Mouse (Mus musculus) MEL (cell line): Measurements from ENCODE around the gene Synrg. TPM values are rescaled to one million over a fixed set of nuclear protein-coding genes. Genes with fewer than 3 reads are reported as not detected.

Experiments used
- DNase-seq: peaks from one replicate; pipeline ENCODE4 v3.0.0; 2011; ENCODE audit warnings: low read depth, low spot score
- H3K27ac ChIP-seq: 2 replicates; pipeline ENCODE4 v1.5.1; 2012; ENCODE audit warnings: low read depth, mild to moderate bottlenecking, control low read depth, low read length, moderate library complexity; ENCODE audit not compliant: control insufficient read depth
- H3K27me3 ChIP-seq, 2 experiments: fragments of 150-350 bp in 1 of 2; sonication (generic) in 1 of 2; 2 replicates each; pipeline ENCODE4 v1.6.1; 2012; ENCODE audit warnings: low read length in 2 of 2, mild to moderate bottlenecking in 2 of 2, improper control_type of control experiment in 1 of 2, moderate library complexity in 1 of 2; ENCODE audit not compliant: insufficient read depth in 2 of 2, control insufficient read depth in 1 of 2
- H3K36me3 ChIP-seq, 2 experiments: 2 replicates each; pipeline ENCODE4 v1.6.1; 2012 to 2014; ENCODE audit warnings: low read length in 2 of 2, improper control_type of control experiment in 1 of 2, inconsistent platforms in 1 of 2, mild to moderate bottlenecking in 1 of 2; ENCODE audit not compliant: insufficient read depth in 2 of 2, control insufficient read depth in 1 of 2
- H3K4me1 ChIP-seq, 2 experiments: fragments of 150-350 bp in 1 of 2; sonication (generic) in 1 of 2; 2 replicates each; pipeline ENCODE4 v1.6.1; 2012; ENCODE audit warnings: low read length in 2 of 2, improper control_type of control experiment in 1 of 2, mild to moderate bottlenecking in 1 of 2; ENCODE audit not compliant: insufficient read depth in 2 of 2, control insufficient read depth in 1 of 2
- H3K4me3 ChIP-seq, 2 experiments: fragments of 150-350 bp in 1 of 2; sonication (generic) in 1 of 2; 2 replicates each; pipeline ENCODE4 v1.5.1; 2012; ENCODE audit warnings: low read depth in 2 of 2, low read length in 2 of 2, mild to moderate bottlenecking in 2 of 2, moderate library complexity in 2 of 2, control low read depth in 1 of 2, improper control_type of control experiment in 1 of 2; ENCODE audit not compliant: control insufficient read depth in 1 of 2, insufficient read depth in 1 of 2
- H3K79me2 ChIP-seq: 2 replicates; pipeline ENCODE4 v1.6.1; 2012; ENCODE audit warnings: mild to moderate bottlenecking, low read length, moderate library complexity; ENCODE audit not compliant: control insufficient read depth, poor library complexity, insufficient read depth
- H3K9ac ChIP-seq: 2 replicates; pipeline ENCODE4 v1.6.1; 2012; ENCODE audit warnings: low read depth, mild to moderate bottlenecking, control low read depth, low read length, moderate library complexity; ENCODE audit not compliant: control insufficient read depth, poor library complexity, severe bottlenecking
- H3K9me3 ChIP-seq: fragments of 150-350 bp; sonication (generic); replicated peaks from 2 replicates; pipeline ENCODE4 v1.6.1; 2012; ENCODE audit warnings: mild to moderate bottlenecking, low read length, improper control_type of control experiment, moderate library complexity; ENCODE audit not compliant: insufficient read depth
- CHD2 ChIP-seq: IDR thresholded peaks from 2 replicates; pipeline ENCODE4 v1.6.1; 2011; ENCODE audit warnings: low read length, improper control_type of control experiment
- CTCF ChIP-seq, 3 experiments: IDR thresholded peaks in 2 of 3; conservative IDR thresholded peaks in 1 of 3; 2 replicates each; pipeline ENCODE4 v1.5.1; 2011 to 2012; ENCODE audit warnings: low read length in 3 of 3, low read depth in 2 of 3, mild to moderate bottlenecking in 2 of 3, improper control_type of control experiment in 1 of 3, inconsistent platforms in 1 of 3, mixed read lengths in 1 of 3, moderate library complexity in 1 of 3; ENCODE audit not compliant: control insufficient read depth in 1 of 3, insufficient read depth in 1 of 3, poor library complexity in 1 of 3, severe bottlenecking in 1 of 3
- E2F4 ChIP-seq: IDR thresholded peaks from 2 replicates; pipeline ENCODE4 v1.6.1; 2011; ENCODE audit warnings: low read depth, low read length, improper control_type of control experiment, borderline replicate concordance
- EP300 ChIP-seq, 2 experiments: IDR thresholded peaks; 2 replicates each; pipeline ENCODE4 v1.6.1; 2011; ENCODE audit warnings: improper control_type of control experiment in 2 of 2, low read length in 2 of 2, low read depth in 1 of 2, mild to moderate bottlenecking in 1 of 2
- GATA1 ChIP-seq: IDR thresholded peaks from 2 replicates; pipeline ENCODE4 v1.6.1; 2011; ENCODE audit warnings: low read depth, low read length, improper control_type of control experiment
- KAT2A ChIP-seq: conservative IDR thresholded peaks from 2 replicates; pipeline ENCODE4 v1.6.1; 2012; ENCODE audit warnings: low read depth, low read length, improper control_type of control experiment, inconsistent platforms
- MAFK ChIP-seq: IDR thresholded peaks from 2 replicates; pipeline ENCODE4 v1.6.1; 2011; ENCODE audit warnings: low read depth, mild to moderate bottlenecking, low read length, improper control_type of control experiment, borderline replicate concordance
- MAX ChIP-seq: IDR thresholded peaks from 2 replicates; pipeline ENCODE4 v1.6.1; 2011; ENCODE audit warnings: low read length, improper control_type of control experiment
- MAZ ChIP-seq: IDR thresholded peaks from 2 replicates; pipeline ENCODE4 v1.6.1; 2012; ENCODE audit warnings: low read depth, mild to moderate bottlenecking, inconsistent platforms, low read length, improper control_type of control experiment
- MXI1 ChIP-seq: IDR thresholded peaks from 2 replicates; pipeline ENCODE4 v1.6.1; 2011; ENCODE audit warnings: mild to moderate bottlenecking, low read depth, low read length, improper control_type of control experiment
- NELFE ChIP-seq: IDR thresholded peaks from 2 replicates; pipeline ENCODE4 v1.6.1; 2011; ENCODE audit warnings: low read depth, low read length, improper control_type of control experiment
- POLR2A ChIP-seq, 2 experiments: IDR thresholded peaks; 2 replicates each; pipeline ENCODE4 v1.6.1; 2011 to 2012; ENCODE audit warnings: low read length in 2 of 2, mild to moderate bottlenecking in 2 of 2, control low read depth in 1 of 2, improper control_type of control experiment in 1 of 2, low read depth in 1 of 2, moderate library complexity in 1 of 2; ENCODE audit not compliant: control insufficient read depth in 1 of 2, insufficient read depth in 1 of 2, poor library complexity in 1 of 2
- POLR2AphosphoS2 ChIP-seq: IDR thresholded peaks from 2 replicates; pipeline ENCODE4 v1.6.1; 2011; ENCODE audit warnings: low read length, improper control_type of control experiment
- RAD21 ChIP-seq: IDR thresholded peaks from 2 replicates; pipeline ENCODE4 v1.6.1; 2011; ENCODE audit warnings: mild to moderate bottlenecking, low read depth, low read length, improper control_type of control experiment
- RCOR1 ChIP-seq: IDR thresholded peaks from 2 replicates; pipeline ENCODE4 v1.6.1; 2012; ENCODE audit warnings: low read depth, mild to moderate bottlenecking, inconsistent platforms, low read length, improper control_type of control experiment
- SIN3A ChIP-seq: IDR thresholded peaks from 2 replicates; pipeline ENCODE4 v1.6.1; 2012; ENCODE audit warnings: low read length, improper control_type of control experiment, inconsistent platforms
- TAL1 ChIP-seq: IDR thresholded peaks from 2 replicates; pipeline ENCODE4 v1.6.1; 2012; ENCODE audit warnings: mild to moderate bottlenecking, inconsistent platforms, low read length, moderate library complexity, mixed read lengths
- TBP ChIP-seq: IDR thresholded peaks from 2 replicates; pipeline ENCODE4 v1.8.0; 2011; ENCODE audit warnings: low read depth, low read length, improper control_type of control experiment
- TCF12 ChIP-seq: IDR thresholded peaks from 2 replicates; pipeline ENCODE4 v1.6.1; 2014; ENCODE audit warnings: low read depth, mild to moderate bottlenecking, inconsistent platforms, low read length, improper control_type of control experiment, moderate library complexity
- UBTF ChIP-seq: IDR thresholded peaks from 2 replicates; pipeline ENCODE4 v1.6.1; 2012; ENCODE audit warnings: low read depth, mild to moderate bottlenecking, inconsistent platforms, low read length, improper control_type of control experiment, moderate library complexity, borderline replicate concordance; ENCODE audit not compliant: insufficient read depth
- USF2 ChIP-seq, 2 experiments: IDR thresholded peaks; 2 replicates each; pipeline ENCODE4 v1.6.1; 2011 to 2012; ENCODE audit warnings: improper control_type of control experiment in 2 of 2, low read length in 2 of 2, borderline replicate concordance in 1 of 2, inconsistent platforms in 1 of 2, low read depth in 1 of 2, mild to moderate bottlenecking in 1 of 2; ENCODE audit not compliant: insufficient read depth in 1 of 2
- ZMIZ1 ChIP-seq: IDR thresholded peaks from 2 replicates; pipeline ENCODE4 v1.6.1; 2012; ENCODE audit warnings: low read depth, mild to moderate bottlenecking, inconsistent platforms, low read length, improper control_type of control experiment, moderate library complexity
- polyA plus RNA-seq, 2 experiments: library from polyadenylated mRNA; stranded (reverse) in 1 of 2; unstranded in 1 of 2; fragments of >175 nt in 1 of 2; fragments of >200 nt in 1 of 2; gene quantifications; 2 replicates each; pipeline versions ENCODE4 v1.2.1 to v1.2.4; 2012; ENCODE audit warnings: low replicate concordance in 2 of 2, low read depth in 1 of 2; ENCODE audit not compliant: insufficient read length in 2 of 2, insufficient read depth in 1 of 2, missing spikeins in 1 of 2
- total RNA-seq: library from RNA; depleted of rRNA; stranded (reverse); fragments of 300-350 nt; gene quantifications from 2 replicates; pipeline ENCODE4 v1.2.3, GENCODE M21; 2012

The Synrg gene
- total and polyA plus RNA-seq, 3 experiments: 24.7 to 75.3 (median 26.4) TPM

DNA sequence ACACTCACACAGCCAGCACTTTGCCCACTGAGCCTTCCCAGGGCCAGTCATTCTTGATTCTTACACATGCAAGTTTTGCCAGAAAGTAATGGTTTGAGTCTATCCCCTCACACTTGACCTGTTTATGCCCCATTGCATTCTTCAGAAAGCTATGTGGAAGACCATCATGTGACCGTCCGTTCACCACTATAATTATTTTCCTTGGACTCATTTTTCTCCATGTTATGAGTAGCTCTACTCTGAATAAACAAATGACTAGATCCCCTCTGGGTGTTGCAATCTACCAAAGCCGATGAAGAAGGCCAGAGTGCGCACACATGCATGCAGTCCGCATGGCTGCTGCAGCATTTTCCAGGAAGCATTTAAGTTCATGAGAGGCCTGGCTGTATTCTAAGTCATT lies 63.0 kb downstream of the Synrg start:
- Histone ChIP-seq H3K27ac (no peak overlapping the region), H3K36me3 (peaks cover 0 to 9% of the 10 kb centered on the region in 2 experiments; a peak in 2 of 4 replicates), H3K9me3 (no peaks in the 10 kb centered on the region), H3K4me1 (no peaks in the 10 kb centered on the region), H3K79me2 (no peaks in the 10 kb centered on the region), H3K9ac (no peak overlapping the region)
- no peak for DNase-seq
- no peak for TF ChIP-seq SIN3A
- no peak for TF ChIP-seq POLR2AphosphoS2
- no peak for TF ChIP-seq CHD2
- no peak for TF ChIP-seq TBP
- TF ChIP-seq ZMIZ1: no peak
- TF ChIP-seq, all 39 proteins: peak for 0
- H3K27me3 ChIP-seq: no peaks in the 10 kb centered on the region
- H3K4me3 ChIP-seq: no peak overlapping the region

DNA sequence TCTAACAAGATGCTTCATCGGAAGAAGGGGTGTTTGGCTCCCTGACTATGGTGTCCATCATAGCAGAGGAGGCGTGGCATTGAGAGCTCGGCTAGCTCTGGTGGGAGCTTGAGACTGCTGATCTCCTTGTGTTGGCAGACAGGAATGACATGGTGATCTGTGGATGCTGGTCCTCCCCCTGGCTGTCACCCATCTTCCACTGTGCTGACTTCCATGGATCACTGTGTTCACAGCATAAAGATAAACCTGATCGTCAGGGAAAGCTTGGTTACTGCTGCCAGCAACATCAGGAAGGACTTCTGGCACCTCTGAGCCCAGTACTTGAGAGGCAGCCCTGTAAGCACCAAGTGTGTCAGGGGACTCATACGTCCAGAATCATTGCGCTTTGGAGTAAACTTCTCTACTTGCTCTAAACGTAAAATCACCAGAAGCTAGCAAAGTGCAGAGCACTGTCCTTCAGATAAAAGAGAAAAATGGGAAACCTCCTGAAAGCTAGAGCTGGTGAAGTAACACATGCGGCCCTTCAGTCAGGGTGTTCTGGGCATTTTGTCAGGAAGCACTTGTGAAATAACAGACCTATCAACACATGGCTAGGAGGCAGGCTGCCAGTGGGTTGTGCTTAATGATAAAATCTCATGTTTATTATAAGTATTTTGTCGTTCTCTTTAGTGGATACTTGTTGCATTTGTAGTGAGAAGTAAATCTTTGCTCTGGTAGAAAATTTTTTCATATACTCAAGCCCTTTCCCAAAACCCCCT lies 64.2 kb downstream of the Synrg start:
- no peak for TF ChIP-seq RAD21
- TF ChIP-seq UBTF: no peak
- no peak for TF ChIP-seq RCOR1
- TF ChIP-seq E2F4: no peak
- TF ChIP-seq GATA1: no peak
- TF ChIP-seq TAL1: no peak
- TF ChIP-seq MXI1: no peak
- no peak for TF ChIP-seq NELFE
- TF ChIP-seq MAFK: no peak
- TF ChIP-seq MAZ: no peak
- no peak for TF ChIP-seq TCF12
- no peak for TF ChIP-seq KAT2A
- no peak for TF ChIP-seq USF2 (IDR thresholded peaks at IDR 0.05; ENCODE audit: borderline replicate concordance in 1 of 2, insufficient read depth in 1 of 2, low read depth in 1 of 2, low read length in 2 of 2)
- no peak for TF ChIP-seq MAX
- no peak for TF ChIP-seq POLR2A (IDR thresholded peaks at IDR 0.05; ENCODE audit: control insufficient read depth in 1 of 2, insufficient read depth in 1 of 2, low read depth in 1 of 2, low read length in 2 of 2, poor library complexity in 1 of 2)
- TF ChIP-seq CHD2: no peak
- no peak for TF ChIP-seq EP300 (IDR thresholded peaks at IDR 0.05; ENCODE audit: low read depth in 1 of 2, low read length in 2 of 2)
- TF ChIP-seq TBP: no peak
- no peak for TF ChIP-seq CTCF (IDR thresholded peaks at IDR 0.05 in 2 of 3, conservative IDR thresholded peaks at IDR 0.05 in 1 of 3; ENCODE audit: control insufficient read depth in 1 of 3, insufficient read depth in 1 of 3, low read depth in 2 of 3, low read length in 3 of 3, poor library complexity in 1 of 3, severe bottlenecking in 1 of 3)
- Histone ChIP-seq H3K27me3 (no peaks in the 10 kb centered on the region), H3K27ac (no peak overlapping the region), H3K9me3 (no peaks in the 10 kb centered on the region), H3K79me2 (no peaks in the 10 kb centered on the region), H3K4me1 (no peaks in the 10 kb centered on the region), H3K36me3 (peaks cover 0 to 12% of the 10 kb centered on the region in 2 experiments; a peak in 2 of 4 replicates), H3K4me3 (no peak overlapping the region), H3K9ac (no peak overlapping the region)
- no peak for DNase-seq
